Mouse (Mus musculus): ENCODE results near the gene Ncan.
A peak's percentile ranks its signal among the peaks of the same experiment; 100 is the strongest.

Gene Ncan

DNA sequence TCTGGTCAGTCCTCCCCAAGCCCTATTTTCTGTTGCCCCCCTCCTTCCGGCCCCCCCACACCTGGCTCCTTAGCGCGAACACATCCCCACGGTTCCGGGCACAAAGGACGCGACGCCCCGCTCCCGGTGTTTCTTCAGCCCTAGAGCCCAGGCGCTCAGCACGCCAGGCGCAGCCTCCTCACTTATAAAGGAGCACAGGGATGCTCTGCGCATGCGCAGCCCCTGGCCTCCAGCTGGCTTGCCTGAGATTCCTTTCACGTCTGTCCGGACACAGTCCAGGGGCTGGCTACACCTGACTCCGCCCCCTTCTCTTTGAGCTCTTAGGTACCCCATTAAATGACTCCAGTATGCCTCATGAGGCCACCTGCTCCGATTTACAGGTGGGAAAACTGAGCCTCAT lies at the start of gene Ncan:
Ncan (minus strand) TSS at position 207 of the 400 bp plus-strand sequence.
- peak; percentile 59 for DNase-seq

- no peak for DNase-seq
Observed at GRCm38 (mm10) chr8:70170116-70170515, 49.4 kb upstream of the Ncan start.

DNA sequence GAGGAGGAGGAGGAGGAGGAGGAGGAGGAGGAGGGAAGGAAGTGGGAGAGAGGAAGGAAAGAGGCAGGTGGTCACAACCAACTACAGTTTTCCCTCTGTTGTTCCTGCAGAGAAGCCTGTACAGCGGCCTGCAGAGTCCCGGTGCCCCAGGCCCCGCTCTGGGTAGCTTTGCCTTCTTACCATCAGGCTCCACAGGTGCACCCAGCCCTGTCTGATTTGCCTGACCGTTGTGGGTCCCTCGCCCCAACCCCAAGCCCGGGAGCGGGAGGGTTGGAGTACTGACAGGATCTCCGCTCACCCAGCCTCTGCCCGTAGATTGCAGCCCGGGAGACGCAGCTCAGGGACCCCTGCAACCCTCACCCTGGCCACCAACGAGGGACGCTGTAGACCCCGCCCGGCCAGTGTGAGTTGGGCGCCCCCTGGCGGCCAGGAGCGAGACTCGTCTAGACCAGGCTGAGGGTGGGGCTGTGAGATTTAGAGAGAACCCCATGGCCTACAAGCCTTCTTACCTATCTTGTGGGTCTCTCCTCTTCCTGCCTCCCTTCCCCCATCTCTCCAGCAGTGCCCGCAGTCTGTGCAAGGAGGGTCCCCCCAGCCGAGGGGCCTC lies 45.9 kb upstream of the Ncan start:
- DNase-seq: no peak

- no peak for DNase-seq
Observed at GRCm38 (mm10) chr8:70163316-70163715, 42.6 kb upstream of the Ncan start.

GRCm38 (mm10) chr8:70160015-70160414 lies 39.3 kb upstream of the Ncan start:
- no peak for DNase-seq

GRCm38 (mm10) chr8:70159211-70159610 lies 38.5 kb upstream of the Ncan start:
- no peak for DNase-seq

GRCm38 (mm10) chr8:70158069-70158853 lies 37.6 kb upstream of the Ncan start:
- peak; percentile 44 for DNase-seq

- DNase-seq: no peak
Observed at GRCm38 (mm10) chr8:70157240-70157800, 36.6 kb upstream of the Ncan start.

DNA sequence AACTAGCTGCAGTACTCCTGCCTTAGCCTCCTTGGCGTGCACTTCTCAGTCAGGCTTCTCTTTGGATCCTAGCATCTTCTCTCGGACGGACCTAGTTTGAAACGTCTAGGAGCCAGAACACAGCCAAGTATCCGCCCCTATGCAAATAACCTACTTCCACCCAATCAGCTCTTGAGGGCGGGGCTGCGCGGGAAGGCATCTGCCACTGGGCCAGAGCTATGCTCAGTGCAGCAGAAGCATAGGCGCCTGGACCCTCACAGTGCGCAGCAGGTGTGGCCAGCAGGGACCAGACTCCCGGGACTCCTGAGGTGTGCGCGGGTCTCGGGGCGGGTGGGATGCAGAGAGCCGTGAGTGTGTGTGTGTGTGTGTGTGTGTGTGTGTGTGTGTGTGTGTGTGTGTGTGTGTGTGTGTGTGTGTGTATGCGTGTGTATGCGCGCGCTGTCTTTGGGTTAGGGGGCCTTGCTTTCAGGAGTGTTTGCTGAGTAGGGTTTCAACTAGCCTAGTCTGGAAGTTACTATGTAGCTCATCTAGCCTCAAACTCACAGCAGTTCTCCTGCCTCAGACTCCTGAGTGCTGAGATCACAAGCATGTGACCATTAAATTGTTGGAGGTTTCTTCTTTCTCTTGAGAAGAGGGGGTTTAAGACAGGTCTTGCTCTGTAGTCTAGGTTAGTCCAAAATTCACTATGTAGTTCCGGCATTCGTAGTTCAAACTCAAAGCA lies 32.0 kb upstream of the Ncan start:
- DNase-seq: peak; percentile 55

DNA sequence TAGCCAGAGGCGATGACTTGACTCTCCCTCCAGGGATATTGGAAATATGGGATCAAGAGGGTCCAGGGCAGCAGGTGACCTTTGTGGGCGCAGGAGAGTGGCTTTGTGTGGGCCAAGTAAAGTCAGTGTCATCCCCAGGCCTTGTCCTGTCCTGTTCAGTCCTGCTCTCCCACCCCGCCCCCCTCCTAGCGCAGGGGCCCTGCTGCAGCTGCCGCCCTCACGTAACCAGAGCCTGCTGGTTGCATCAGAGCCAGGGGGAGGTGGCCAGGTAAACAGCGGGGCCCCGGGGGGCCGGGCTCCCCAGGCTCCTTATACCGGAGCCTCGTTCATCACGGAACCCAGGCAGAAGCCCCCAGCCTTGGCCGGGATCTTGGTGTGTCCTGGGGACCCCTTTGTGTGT lies 29.5 kb upstream of the Ncan start:
- no peak for DNase-seq

DNA sequence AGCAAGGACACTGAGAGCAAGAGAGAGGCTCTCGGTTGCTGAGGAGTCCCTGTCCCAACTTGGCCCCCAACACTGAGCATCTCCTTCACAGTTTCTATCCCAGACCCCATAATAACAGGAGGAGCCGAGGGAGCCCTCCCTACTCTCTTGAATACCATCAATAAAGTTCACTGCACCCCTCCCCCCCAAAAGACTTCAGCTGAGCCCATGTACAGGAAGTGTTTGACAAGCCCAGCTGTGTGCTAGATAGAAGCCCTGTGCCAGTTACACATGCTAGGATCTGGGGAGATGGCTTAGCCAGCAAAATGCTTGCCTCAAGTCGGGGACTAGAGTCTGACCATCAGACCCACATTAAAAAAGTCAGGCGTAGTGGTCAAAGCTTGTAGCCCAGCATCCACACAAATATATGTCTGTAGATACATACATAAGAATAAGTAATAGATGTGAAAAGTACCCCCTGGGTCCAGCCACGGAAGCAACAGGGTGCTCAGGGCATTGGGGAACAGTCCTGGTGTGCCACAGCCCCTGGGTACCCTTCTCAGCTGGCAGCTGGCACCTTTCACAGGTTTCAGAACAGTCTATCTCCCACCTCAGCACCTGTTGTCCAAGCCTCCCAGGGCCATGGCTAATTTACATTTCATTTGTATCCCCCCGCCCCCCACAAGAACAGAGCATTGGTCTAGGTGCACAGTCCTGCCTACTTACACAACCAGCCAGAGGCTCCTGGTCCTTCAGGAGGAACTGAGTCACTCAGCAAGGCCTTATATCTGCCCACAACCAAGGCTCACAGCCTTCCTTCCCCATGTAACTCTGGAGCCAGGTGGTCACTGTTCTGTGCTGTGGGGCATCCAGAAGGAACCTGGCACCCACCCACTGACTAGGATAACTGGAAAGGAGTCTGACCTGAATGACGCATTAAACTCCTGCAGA lies 27.3 kb upstream of the Ncan start:
- no peak for DNase-seq

DNA sequence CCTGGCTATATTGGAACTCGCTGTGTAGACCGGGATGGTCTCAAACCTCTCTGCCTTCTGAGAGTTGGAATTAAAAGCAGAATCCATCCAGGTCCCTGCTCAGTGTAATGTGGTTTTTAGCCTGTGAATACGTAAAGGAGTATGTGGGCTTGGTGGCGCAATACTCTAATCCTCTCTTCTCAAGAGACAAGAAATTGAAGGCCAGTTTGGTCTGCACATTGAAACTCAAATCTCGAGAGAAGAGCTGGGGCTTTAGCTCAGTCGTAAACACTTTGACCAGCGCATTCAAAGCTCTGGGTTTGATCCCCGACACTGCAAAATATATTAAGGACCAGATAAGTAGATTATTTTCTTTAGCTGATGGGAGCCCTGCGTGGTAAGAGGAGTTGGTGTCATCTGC lies 19.3 kb upstream of the Ncan start:
- no peak for DNase-seq

DNA sequence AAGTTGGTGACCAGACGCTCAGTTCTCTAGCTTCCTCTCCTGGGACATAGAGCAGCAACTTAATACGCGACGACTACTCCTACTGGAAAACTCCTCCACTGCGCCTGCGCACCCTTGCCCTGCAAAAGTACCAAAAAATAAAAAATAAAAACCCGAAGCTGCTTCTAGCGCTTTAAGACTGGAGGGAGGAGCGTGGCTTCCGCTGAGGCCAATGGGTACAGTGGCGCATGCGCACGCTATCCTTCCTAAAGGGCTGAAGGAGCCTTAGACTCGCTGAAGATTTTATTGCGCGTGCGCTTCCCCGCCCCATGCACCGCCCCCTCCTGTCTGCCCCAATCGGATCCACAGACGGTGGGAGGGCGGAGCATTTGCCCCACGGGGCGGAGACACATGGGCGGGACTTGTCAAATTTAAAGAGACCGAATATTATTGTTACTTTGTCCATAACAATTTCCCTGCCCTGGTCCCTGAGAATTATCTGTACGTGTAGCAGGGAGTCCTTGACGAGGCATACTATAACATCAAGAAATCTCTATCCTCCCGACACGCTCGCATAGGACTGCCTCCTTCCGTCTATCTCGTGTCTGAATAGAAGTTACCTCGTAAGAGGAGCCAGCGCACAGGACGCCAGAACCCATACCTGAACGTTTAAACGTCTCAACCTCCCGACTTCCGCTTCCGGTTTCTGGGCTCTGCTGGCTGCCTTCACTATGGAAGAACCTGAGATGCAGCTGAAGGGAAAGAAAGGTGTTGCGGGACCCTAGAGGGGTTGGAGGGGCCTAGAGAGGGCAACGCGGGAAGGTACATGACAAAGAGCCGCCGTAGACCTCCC lies 18.6 kb upstream of the Ncan start, which contains the start of the genes Rfxank, Borcs8 and Mef2b:
Rfxank (minus strand) TSS at position 129 of the 832 bp plus-strand sequence.
Borcs8 (plus strand) TSS at position 474 of the 832 bp plus-strand sequence.
Mef2b (plus strand) TSS at position 686 of the 832 bp plus-strand sequence.
- DNase-seq: peak; percentile 100

DNA sequence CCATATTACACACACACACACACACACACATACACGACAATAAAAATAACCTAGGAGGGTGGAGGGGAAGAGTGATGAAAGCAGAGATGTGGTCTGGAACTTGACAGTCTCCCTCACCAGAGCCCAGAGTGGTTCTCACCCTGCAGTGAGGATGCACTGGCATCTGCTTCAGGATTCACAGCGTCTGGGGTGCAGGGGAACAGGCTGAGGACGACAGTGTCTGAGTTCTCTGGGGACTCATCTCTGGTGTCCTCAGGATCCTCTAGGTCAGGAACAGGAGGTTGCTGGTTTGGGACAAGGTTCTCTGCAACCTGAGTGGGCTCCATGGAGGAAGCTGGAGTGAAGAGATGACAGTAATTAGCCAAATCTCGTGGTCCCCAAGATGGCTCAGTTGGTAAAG lies 17.2 kb upstream of the Ncan start:
- no peak for DNase-seq

DNA sequence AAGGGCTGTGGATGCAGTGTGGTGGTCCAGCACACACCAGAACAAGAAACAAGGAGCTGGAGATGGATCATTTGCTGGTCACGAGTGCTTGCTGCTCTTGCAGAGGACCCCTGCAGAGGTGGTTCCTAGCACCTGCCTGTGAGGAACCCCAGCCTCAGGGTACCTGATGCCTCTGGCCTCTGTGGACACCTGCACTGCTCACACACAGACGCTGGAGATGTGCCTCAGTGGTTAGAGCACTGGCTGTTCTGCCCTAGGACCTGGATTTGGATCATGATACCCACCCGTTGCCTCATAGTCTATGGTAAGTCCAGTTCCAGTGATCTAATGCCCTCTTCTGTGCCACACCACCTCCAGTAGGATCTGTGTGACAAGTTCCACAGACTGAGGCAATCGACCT lies 15.9 kb upstream of the Ncan start:
- DNase-seq: no peak

DNA sequence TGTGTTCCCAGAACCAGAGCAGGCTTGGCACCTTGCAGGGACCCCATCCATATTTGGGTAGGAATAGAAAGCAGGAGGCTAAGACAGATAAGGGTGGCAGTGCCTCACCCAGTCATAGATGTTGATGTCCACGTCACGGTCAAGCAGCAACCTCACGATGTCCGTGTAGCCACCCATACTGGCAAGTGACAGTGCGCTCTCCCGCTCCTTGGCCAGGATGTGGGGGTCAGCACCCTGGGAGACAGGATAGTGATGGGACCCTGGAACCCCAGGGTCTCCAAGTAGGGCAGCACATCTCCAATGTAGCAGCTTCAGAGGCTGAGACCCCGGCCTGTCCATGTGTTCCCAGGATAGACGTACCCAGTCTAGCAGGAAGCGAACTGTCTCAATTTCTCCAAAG lies 14.3 kb upstream of the Ncan start:
- DNase-seq: no peak

- DNase-seq: no peak
Observed at GRCm38 (mm10) chr8:70134086-70134485, 13.4 kb upstream of the Ncan start.

- DNase-seq: peak; percentile 77
Observed at GRCm38 (mm10) chr8:70131166-70131883, 10.7 kb upstream of the Ncan start, which contains the start of gene Nr2c2ap. Gene Nr2c2ap (plus strand): TSS chr8:70131333.

- DNase-seq: no peak
Observed at GRCm38 (mm10) chr8:70130066-70130465, 9.4 kb upstream of the Ncan start.

DNA sequence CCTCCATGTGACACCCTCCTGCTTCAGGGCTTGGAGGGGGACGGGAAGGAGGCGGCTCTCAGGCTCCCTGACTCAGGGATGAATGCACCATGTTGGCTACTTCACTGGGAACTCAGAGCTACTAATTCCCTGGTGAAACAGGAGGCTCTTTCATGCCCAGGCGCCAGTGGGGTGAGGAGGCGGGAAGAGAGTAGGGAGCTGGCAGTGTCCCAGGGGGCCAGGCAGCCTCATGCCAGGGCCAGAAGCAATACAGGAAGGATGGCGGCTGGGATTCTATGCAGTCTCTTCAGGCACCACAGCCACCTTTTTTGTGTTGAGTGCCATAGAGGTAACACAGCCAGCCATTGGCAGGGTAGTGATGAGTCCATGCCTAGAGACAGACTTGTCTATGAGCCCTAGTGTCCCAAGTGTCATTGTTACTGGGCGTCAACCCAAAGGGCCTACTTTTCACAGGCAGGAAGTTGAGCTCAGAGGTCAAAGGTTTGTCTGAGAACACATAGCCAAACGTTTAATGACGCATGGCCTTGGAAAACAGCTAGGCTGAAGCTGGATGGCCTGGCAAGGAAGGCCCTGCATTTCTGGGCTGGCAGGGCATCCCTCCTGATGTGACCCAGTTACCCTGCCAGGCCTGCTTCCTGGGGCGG lies 8.8 kb upstream of the Ncan start:
- DNase-seq: peak; percentile 62
